Mouse (Mus musculus): ENCODE results near the gene Dpp6. TPM values are rescaled to one million over a fixed set of nuclear protein-coding genes. Genes with fewer than 3 reads are reported as not detected.

Gene Dpp6
- polyA plus RNA-seq (2012; rRNA removed), result 0.22 and 0.34 TPM in 2 replicates

GRCm38 (mm10) chr5:26816975-26817941, at the start of gene Dpp6:
Gene Dpp6, plus strand, starts transcription at chr5:26817203.

GRCm38 (mm10) chr5:27501338-27501737, 684.3 kb downstream of the Dpp6 start, which contains the start of gene Speer4b:
Gene Speer4b, minus strand, starts transcription at chr5:27501438.

